Mouse (Mus musculus): ENCODE measurements at regions not wholly inside any gene's neighbourhood (a gene's known extent, or its start where the extent isn't known, plus 50 kb on each side); places are given as distances from the start of the nearest gene placed in this dataset.

- no peak for DNase-seq
These were observed 95.6 kb upstream of the Chd2 start for GRCm38 (mm10) chr7:73637101-73637809.

- no peak for DNase-seq
These were observed 93.8 kb upstream of the Chd2 start for GRCm38 (mm10) chr7:73635422-73635821.

- no peak for DNase-seq
These were observed 89.2 kb upstream of the Chd2 start for GRCm38 (mm10) chr7:73630790-73631189.

- DNase-seq = no peak
These were observed 87.6 kb upstream of the Chd2 start for GRCm38 (mm10) chr7:73629182-73629581.

- peak; percentile 90 for DNase-seq
These were observed 86.4 kb upstream of the Chd2 start for GRCm38 (mm10) chr7:73628071-73628470.

- DNase-seq = no peak
These were observed 84.7 kb upstream of the Chd2 start for GRCm38 (mm10) chr7:73626291-73626690.

GRCm38 (mm10) chr7:73625651-73626050, 84.0 kb upstream of the Chd2 start:
- DNase-seq = no peak

- DNase-seq = no peak
These were observed 83.4 kb upstream of the Chd2 start for GRCm38 (mm10) chr7:73624992-73625391.

- DNase-seq = no peak
These were observed 82.5 kb upstream of the Chd2 start for GRCm38 (mm10) chr7:73624093-73624600.

- DNase-seq = peak; percentile 19
These were observed 80.8 kb upstream of the Chd2 start for GRCm38 (mm10) chr7:73622468-73622867.

GRCm38 (mm10) chr7:73620341-73620740, 78.7 kb upstream of the Chd2 start:
- DNase-seq = no peak

- no peak for DNase-seq
These were observed 77.3 kb upstream of the Chd2 start for GRCm38 (mm10) chr7:73618758-73619416.

GRCm38 (mm10) chr7:73617910-73618757, 76.5 kb upstream of the Chd2 start:
- DNase-seq = peak; percentile 98

- peak; percentile 81 for DNase-seq
These were observed 75.6 kb upstream of the Chd2 start for GRCm38 (mm10) chr7:73616971-73617906.

GRCm38 (mm10) chr7:73616015-73616414, 74.4 kb upstream of the Chd2 start:
- peak; percentile 48 for DNase-seq

GRCm38 (mm10) chr7:73614840-73615555, 73.4 kb upstream of the Chd2 start:
- no peak for DNase-seq

- no peak for DNase-seq
These were observed 72.7 kb upstream of the Chd2 start for GRCm38 (mm10) chr7:73614341-73614740.

GRCm38 (mm10) chr7:73612752-73613092, 71.1 kb upstream of the Chd2 start:
- DNase-seq = no peak

GRCm38 (mm10) chr7:73611866-73612751, 70.5 kb upstream of the Chd2 start:
- no peak for DNase-seq

- DNase-seq = no peak
These were observed 67.2 kb upstream of the Chd2 start for GRCm38 (mm10) chr7:73608804-73609275.
